Mouse (Mus musculus): ENCODE measurements at regions not wholly inside any gene's neighbourhood (a gene's known extent, or its start where the extent isn't known, plus 50 kb on each side); places are given as distances from the start of the nearest gene placed in this dataset.

DNA sequence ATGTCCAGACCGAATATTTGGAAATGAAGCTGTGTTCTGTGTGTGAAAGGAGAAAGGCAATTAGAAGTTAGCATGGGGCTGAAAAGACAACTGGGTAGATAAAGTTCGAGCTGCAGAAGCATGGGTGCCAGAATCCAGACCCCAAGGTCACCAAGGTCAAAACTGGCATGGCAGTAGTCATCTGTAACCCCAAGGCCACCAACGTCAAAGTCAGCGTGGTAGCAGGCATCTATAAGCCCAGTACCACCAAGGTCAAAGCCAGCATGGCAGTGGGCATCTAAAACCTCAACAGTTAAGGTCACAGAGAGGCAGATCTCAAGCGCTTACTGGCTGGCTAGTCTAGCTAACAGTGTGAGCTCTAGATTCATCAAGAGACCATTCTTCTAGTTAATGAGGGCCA is 90.6 kb downstream of the Pdcl3 start:
- TF ChIP-seq CTCF (IDR thresholded peaks at IDR 0.05; ENCODE audit: borderline replicate concordance, control insufficient read depth, extremely low read depth, insufficient read depth, low read length, poor library complexity): no peak
- TF ChIP-seq POLR2A (IDR thresholded peaks at IDR 0.05; ENCODE audit: control insufficient read depth, extremely low read depth, insufficient read depth, low read length, poor library complexity): no peak
